Mouse (Mus musculus) spleen, postnatal 4 days (tissue): ENCODE data around the gene Dennd5b.
"Not testable (repeated sequence)": the region's sequence is repeated elsewhere in the genome, so short reads cannot be mapped to it uniquely, and the experiment has no call there.

Source experiments
- DNase-seq, 2 experiments: peaks; one replicate each; pipeline ENCODE4 v3.0.0; 2022; ENCODE audit warnings: low spot score in 2 of 2

Dennd5b gene

DNA sequence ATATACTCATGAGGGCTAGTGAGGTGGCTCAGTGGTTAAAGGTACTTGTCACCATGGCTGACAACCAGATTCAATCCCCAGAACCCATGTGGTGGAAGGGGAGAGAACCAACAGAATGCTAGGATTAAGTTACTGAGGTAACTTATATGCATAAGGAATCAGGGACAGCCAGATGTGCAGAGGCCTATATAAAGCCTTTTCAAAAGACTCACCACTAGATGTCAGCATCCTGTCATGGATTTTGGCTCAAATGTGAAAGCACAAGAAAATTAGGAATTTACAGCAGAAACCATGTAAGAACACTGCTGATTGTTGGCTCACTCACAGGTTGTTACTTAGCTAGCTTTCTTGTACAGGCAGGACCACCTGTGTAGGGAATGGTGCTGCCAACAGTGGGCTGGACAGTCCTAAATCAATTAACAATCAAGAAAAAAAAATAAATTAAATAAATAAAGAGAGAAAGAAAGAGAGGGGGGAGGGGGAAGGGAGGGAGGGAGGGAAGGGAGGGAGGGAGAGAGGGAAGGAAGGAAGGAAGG lies 90.6 kb downstream of the Dennd5b start:
- no peak for DNase-seq

DNA sequence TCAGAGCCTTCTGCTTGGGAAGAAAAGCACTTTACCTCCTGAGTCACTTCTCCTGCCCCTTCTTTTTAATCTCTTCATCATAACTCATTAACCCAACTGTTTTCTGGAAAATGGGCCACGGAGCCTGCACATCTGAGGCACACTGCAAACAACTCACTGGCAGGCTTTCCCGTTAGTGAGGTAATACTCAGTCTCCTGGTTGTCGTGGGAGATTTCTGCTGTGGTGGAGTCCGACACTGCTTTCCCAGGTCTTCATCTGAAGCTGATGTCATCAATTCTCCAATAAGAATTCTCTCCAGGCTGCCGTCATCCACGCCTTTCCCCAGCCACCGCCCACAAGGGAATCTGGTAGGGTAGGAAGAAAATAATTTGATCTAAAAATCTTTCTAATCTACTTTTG lies 96.5 kb downstream of the Dennd5b start:
- DNase-seq: no peak

DNA sequence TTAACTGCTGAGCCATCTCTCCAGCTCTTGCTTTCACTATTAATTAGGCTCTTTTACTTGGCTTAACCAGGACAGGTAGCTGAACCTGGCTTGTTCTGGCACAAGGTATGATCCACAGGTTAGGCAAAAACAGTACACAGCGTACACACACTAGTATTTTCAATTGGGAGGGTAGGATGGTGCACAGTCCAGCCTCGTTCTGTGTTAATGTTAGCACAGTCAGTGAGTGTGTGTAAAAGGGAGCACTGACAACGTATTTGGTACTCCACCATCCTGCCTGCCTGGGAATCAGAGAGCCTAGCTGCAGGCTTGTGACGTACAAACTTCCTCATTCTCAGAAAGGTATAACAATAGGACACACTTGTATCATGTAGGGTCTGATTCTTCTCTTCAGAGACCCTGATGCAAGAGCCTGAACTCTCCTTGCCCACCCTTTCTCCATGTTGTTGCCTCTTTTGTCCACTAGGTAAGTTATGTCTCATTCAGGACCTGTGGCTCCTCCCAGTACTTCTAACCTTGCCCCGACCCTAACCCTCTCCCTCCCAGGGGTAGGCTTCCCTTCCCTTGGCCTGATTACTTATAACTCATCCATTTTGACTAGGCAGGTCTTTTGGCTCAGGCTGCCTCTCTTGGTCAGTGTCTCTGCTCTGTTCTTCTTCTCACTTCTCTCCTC lies 107.0 kb downstream of the Dennd5b start:
- no peak for DNase-seq

DNA sequence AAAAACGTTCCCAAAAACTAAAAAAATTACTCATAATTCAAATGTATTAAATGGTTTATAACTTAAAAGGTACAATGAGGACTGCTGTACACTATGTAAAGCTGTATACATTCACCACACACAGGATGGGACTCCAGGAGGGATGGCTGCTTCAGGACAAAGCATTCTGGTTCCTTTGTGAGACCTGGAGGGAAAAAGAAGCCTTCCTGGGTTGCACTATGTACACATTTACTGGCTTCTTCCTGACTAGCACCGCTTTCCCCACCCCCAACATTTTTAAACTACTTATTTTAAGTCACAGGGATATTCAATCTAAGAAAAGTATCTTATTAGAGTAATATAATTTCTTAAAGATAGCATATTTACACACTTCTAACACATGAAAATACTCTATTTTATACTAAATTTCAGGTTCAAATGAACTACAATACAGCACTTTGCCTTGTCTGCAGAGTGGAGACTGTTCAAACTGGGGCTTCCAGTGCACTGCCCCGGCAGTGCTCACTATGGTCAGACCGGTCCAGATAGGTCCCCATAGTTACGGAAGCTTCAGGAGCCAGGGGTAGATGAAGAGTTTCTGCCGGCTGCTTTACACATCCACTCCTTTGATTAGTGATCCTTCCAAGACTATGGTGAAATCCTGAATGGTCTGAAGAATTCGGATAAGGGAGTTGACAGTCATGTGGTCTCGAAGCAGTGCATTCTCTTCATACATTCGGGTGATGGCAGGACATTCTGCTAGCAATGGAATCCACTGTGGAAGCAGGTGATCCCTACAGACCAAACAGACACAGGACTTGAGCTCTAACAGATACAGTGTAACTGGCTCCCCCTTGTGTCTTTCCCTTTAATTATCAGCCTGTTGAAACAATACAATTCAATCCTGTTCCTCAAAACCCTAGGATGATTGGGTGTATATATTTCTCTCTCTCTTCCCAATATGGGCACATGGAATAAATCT lies 108.1 kb downstream of the Dennd5b start:
- no peak for DNase-seq

DNA sequence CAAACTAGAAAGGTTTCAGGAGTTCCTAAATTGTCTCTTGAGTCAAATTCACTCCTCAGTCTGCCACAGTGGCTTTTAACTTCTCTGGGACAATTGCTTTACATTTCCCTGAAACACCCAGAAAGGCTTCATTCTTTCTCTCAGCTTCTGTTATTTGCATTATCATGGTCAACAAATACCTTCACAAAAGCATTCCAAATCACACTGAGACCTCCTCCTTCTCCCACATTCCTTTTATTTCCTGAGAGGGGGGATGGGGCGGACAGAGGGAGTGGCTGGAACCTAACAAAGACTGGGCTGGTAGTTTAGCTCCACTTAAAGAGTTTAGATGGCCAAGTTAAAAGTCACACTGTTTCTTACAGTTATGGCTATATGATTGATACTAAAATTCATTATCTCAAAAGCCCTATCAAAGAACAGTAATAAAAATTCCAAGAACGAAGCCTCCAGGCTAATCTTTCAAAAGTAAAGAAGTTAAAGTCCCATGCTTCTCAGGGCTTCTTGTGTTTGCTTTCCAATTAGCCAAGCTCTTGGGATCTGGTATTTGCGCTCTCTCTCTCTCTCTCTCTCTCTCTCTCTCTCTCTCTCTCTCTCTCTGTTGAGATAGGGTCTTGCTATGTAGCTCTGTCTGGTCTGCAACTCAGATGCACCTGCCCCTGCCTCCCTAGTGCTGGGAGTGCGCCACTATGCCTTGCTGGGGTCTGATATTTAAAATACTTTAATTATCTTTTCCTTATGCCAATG lies 108.9 kb downstream of the Dennd5b start:
- DNase-seq: no peak

DNA sequence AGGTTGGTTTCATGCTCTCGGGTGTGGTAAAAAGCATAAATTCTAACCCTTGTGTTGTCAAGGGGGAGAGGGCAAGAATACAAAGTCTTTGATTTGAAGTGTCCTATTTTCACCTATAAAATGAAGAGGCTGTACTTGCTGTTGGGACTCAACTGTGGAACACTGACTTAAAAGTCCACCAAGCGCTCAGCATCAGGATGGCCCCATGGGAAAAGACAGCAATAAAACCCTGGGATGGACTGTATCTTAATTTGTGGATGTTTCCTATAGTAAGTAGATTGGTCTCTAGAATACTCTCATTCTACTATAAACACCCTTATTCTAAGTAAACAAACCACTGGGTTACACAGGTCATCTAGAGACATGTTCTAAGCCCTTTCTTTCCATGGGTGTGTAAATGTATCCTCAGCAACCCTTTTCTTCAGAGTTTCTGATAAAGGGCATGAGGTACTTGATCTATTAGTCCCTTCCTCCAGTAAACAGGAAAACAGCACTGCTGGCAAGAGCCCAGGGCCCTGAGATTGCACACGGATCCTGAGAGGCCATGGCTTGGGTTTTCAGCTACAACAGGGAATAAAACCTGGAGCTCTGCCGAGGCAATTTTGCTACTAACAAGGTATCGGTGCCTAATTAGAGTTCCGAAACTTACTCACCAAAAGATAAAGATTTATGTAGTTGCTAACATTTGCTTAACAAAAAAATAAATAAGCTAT lies 109.7 kb downstream of the Dennd5b start:
- no peak for DNase-seq

DNA sequence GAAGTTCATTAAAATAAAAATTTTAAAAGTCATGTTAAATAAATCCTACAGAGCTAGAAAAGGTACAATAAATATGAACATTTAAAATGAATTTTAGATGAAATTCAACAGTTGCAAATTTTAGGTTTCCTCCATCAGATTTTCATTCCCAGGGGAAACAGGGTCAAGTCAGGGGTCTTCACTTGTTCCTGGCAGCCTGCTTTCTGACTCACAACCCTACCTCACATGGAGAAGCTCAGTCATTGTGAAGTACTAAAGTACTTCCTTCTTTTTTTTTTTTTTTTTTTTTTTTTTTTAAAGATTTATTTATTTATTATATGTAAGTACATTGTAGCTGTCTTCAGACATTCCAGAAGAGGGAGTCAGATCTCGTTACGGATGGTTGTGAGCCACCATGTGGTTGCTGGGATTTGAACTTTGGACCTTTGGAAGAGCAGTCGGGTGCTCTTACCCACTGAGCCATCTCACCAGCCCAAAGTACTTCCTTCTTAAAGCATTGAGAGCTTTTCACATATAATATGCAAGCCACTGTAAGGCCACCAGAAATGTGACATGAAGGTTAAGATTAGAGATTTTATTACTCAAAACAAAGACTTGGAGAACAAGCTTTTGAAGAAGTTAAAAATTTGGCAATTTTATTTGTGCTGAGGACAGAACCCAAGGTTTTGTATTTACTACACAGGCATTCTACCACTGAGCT lies 111.5 kb downstream of the Dennd5b start:
- not testable (repeated sequence) for DNase-seq

DNA sequence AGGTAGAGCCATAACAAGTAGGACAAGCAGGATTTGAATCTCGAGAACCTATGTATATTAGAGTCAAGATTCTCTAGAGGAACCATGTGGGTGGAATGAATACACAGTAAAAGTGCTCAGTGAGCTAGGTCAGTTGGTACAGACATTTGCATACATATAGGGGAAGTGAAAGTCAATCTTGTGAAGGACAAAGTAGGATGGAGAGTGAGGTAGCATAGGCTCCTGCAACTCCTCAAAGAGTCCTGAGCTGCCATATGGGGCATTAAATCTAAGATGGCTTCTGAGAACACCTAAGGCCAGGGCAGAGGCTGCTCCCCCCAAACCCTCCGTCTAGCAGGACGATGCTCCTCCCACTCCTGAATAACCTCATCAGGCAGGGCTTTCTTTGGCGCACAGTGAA lies 115.5 kb downstream of the Dennd5b start:
- DNase-seq: no peak

DNA sequence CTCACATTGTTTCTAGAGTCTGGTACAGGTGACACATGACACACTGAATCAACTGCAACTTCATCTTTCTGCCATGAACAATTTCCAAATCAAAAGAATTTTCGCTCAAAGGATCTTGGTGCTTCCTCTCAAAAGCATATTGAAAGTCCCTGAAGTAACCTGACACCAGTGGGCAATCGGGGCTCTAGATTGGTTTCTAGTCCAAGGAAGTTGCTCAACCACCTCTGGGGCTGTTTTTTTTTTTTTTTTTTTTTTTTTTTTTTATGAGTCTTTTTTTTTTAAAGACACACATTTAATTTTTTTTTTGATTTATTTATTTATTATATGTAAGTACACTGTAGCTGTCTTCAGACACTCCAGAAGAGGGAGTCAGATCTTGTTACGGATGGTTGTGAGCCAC lies 121.0 kb downstream of the Dennd5b start:
- no peak for DNase-seq

DNA sequence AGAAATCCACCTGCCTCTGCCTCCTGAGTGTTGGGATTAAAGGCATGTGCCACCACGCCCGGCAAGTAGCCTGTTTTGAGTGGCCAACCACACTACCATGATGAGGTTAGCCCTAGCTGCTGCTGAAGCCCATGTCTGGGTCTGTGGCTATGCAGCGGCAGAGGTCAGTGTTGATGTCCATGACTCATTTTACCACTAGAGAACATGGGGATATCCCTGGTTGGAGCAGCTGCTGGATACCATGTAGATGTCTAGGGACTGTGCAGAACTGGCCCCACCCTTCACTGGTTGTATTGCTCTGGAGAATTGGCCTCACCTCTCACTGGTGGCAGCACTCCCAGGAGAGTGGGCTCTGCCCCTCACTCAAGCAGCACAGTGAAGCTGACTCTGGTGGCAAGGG lies 126.4 kb downstream of the Dennd5b start:
- DNase-seq: no peak

DNA sequence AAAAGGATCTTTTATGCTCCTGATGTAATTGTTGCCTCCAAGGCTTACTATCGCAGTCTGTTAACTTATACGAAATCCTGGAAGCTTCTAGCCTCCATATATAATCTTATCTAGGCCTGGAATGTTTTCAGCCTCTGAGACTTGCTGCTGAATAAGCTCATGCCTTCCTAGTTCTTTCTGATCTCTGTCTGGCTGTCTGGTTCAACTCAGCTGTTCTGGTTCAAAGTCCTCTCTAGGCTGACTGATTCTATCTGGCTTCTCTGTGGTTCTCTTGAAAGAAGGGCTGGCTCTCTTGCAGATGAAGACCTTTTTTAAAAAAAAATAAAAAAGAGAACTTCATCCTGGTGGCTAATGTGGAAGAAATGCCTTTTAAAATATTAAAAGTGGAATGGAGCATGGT lies 128.6 kb downstream of the Dennd5b start:
- DNase-seq: no peak

DNA sequence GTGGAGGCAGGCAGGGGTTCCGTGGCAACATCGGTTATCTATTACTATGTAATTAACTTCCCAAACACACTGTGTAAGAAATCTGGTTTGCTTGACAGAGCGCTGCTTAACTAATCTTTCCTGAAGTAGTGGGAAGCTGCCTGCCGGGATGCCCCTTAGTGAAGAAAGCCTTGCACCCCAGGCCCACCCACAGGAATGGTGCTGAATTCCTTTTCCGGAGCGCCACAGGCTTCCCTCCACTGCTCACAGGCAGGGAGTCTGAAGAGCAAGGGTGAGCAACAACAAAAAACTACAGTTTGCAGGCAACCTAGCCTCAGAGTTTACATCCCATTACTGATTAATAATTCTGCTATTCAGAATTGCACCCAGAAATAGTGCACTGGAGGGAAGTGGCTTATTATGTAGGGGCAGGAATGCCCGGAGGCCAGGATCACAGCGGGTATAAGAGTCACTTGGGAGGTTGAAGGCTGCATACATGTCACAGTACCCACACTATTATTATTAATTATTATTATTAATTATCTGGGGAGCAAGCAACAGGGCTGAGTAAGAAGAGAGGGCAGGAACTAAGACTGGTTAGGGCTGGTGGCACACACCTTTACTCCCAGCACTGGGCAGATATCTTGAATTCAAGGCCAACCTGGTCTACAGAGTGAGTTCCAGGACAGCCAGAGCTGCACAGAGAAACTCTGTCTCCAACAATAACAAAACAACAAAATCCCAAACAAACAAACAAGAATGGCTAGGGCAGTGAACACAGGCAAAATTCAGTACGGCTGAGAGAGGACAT lies 129.2 kb downstream of the Dennd5b start:
- no peak for DNase-seq

DNA sequence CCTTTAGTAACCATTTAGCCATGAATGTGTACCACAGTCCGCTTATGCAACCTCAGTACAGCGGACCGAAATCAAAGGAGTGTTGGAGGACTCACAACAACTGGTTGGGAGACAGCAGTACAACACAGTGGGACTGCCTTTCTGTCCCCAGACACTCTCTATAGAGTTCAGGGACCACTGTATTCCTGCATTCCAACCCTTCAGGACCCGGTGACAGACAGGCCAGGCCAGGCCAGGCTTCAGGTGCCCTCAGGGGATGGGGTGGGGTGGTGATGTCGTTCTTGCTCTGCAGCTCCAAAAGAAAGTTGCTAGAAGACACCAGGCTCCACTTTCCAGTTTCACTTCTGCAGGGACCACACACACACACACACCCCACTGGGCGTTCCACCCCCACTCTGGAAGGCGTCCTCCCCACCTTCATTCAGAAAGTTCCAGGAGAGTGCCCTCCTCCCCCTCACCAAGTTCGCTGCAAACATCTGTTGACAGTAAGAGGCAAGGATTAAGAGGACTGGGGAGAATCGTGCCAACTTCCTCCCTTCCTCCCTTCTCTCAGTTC lies 130.0 kb downstream of the Dennd5b start:
- no peak for DNase-seq

DNA sequence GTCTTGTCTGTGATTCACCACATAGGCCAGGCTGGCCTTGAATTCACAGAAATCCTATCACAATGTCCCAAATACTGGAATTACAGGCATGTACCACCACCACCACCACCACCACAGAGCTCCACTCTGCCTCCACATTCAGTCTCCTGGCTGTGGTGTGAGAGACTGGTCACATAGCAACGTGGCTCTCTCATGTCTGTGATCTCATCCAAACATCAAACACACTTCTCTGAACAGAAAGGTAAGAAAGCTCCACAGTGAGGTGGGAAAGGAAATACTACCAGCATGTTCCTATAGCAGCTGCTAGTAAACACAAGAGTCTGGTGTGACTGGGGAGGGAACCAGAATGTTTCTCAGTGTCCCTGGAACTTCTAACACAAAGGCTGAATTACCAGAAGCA lies 140.2 kb downstream of the Dennd5b start:
- no peak for DNase-seq

DNA sequence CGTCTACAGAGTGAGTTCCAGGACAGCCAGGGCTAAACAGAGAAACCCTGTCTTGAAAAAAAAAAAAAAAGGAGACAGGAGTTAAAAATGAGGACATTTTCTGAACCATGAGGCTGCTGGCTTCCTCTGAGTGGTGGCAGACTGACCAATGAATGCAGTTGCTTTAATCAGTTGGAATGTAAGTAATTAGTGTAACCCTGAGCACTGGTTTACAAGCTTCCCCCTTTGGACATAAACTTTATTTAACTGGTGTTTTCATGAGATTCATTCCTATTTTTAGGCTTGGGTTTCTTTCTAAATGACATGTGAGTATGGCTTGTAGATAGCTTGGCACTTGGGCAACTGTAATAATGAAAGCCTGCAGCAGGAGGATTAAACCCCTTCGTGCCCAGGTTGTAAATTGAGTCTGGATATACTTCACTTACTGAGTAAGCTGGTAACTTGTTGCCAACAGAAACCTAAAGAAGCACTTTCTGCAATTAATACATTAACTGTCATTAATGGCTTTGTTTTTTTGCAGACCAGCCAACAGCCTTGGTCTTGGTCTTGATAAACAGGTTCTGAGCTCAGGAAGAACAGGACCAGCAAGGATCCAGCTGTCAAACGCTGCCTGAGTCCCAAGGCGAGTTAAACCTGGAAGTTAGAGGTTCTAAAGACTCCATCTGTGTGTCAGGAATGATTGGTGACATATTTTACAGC lies 141.8 kb downstream of the Dennd5b start:
- no peak for DNase-seq

DNA sequence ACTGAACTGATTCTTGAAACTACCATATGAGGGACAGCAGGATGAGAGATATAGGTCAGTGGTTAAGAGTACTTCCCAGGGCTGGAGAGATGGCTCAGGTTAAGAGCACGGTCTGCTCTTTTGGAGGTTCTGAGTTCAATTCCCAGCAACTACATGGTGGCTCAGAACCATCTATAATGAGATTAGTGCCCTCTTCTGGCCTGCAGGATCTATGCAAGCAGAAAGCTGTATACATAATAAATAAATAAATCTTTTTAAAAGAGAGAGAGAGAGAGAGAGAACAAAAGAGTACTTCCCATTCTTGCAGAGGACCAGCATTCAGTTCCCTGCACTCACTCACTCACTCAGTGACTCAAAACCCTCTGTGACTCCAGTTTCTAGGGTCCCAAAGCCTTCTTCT lies 142.8 kb downstream of the Dennd5b start:
- DNase-seq: no peak

DNA sequence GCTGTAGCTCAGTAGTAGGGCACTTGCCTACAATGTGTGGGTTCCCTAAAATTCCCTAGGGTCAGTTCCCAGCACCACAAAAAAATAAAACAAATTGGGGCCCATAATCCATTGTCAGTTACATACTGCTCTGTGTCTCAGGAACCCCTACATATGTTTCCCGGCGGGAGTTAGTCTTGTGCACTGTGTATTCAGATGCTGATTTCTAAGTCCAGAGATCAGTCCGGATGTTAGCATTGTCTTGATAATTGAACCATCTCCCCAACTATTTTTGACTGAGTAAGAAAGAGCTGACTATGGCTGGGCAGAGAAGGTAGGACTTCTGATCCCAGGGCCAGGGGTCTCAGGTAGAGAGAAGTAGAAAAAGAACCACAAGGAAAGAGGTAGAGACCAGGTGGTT lies 144.4 kb downstream of the Dennd5b start:
- DNase-seq: no peak

DNA sequence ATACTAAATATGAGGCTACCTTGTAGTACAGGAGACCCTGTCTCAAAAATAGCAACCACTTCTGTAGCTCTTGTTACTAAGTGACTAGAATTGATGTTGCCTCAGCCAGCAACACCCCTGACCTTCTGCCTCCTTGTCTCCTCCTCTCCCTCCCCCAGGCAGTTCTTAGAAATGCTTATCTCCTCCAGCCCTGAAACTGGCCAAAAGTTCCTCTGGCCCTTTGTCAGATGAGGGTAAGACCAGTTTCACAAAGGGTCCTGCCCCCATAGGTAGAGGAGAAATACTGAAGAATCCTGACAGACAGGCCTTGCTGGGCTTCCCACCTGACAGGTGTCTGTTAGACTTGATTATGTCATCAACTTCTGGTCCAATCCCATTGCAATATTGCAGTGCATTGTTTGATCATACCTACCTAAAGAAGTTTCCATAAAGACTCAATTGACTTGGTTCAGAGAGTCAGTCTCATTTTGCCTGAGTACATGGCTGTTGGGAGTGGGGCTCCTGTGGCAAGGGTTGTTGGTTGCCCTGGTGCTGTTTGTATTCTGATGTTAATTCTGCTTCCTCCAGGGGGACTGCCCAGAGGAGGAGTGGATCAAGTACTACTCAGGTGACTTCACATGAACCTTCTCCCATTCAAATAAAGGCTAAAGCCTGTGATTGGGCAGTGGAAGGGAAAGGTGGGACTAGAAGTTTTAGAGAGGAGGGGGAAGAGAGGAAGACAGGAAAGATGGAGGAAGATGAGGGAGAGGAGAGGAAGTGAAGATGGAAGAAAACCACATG lies 145.6 kb downstream of the Dennd5b start:
- no peak for DNase-seq
